Mouse (Mus musculus) erythroblast, adult 5-6 weeks (primary cell): ENCODE measurements around the gene Pkib. TPM values are rescaled to one million over a fixed set of nuclear protein-coding genes. Genes with fewer than 3 reads are reported as not detected.

Experiments used
- ATAC-seq: replicated peaks from 2 replicates; pipeline ENCODE4 v1.8.0; 2016; ENCODE audit warnings: moderate number of reproducible peaks, mild to moderate bottlenecking, moderate TSS enrichment, inconsistent platforms; ENCODE audit not compliant: poor library complexity, low FRiP score, severe bottlenecking
- total RNA-seq, 2 experiments: library from RNA; stranded (forward) in 1 of 2; stranded (reverse) in 1 of 2; fragments of 150-400 nt in 1 of 2; fragments of 200-764, 138-1000 nt in 1 of 2; gene quantifications; 2 replicates each; pipeline versions ENCODE4 v1.2.3 to v1.2.4; 2015 to 2017; ENCODE audit warnings: low replicate concordance in 2 of 2

Pkib gene
- total RNA-seq, 2 experiments from 2014 or later = 0.43 to 5.0 TPM

- ATAC-seq = no peak
Measured at GRCm38 (mm10) chr10:57727666-57728065, 95.9 kb downstream of the Pkib start.

GRCm38 (mm10) chr10:57731672-57732071 lies 99.9 kb downstream of the Pkib start:
- ATAC-seq = no peak

- no peak for ATAC-seq
Measured at GRCm38 (mm10) chr10:57740733-57741132, 109.0 kb downstream of the Pkib start.

GRCm38 (mm10) chr10:57741351-57741750 lies 109.6 kb downstream of the Pkib start:
- no peak for ATAC-seq

- no peak for ATAC-seq
Measured at GRCm38 (mm10) chr10:57743045-57743444, 111.3 kb downstream of the Pkib start.

- ATAC-seq = peak; percentile 62; the same call in 1 of the 2 replicates
Measured at GRCm38 (mm10) chr10:57743606-57744016, 111.8 kb downstream of the Pkib start.

GRCm38 (mm10) chr10:57744128-57744765 lies 112.5 kb downstream of the Pkib start:
- ATAC-seq = no peak

GRCm38 (mm10) chr10:57745452-57745851 lies 113.7 kb downstream of the Pkib start:
- no peak for ATAC-seq

GRCm38 (mm10) chr10:57747127-57747526 lies 115.3 kb downstream of the Pkib start:
- no peak for ATAC-seq

GRCm38 (mm10) chr10:57753343-57753742 lies 121.6 kb downstream of the Pkib start:
- ATAC-seq = no peak

GRCm38 (mm10) chr10:57755201-57755736 lies 123.5 kb downstream of the Pkib start:
- ATAC-seq = no peak

- ATAC-seq = no peak
Measured at GRCm38 (mm10) chr10:57758999-57759398, 127.2 kb downstream of the Pkib start.

- no peak for ATAC-seq
Measured at GRCm38 (mm10) chr10:57760694-57761093, 128.9 kb downstream of the Pkib start.

GRCm38 (mm10) chr10:57763044-57763443 lies 131.3 kb downstream of the Pkib start:
- no peak for ATAC-seq

- no peak for ATAC-seq
Measured at GRCm38 (mm10) chr10:57783289-57784130, 151.7 kb downstream of the Pkib start.

- no peak for ATAC-seq
Measured at GRCm38 (mm10) chr10:57784131-57784875, 152.5 kb downstream of the Pkib start.

- ATAC-seq = no peak
Measured at GRCm38 (mm10) chr10:57784876-57785150, 153.0 kb downstream of the Pkib start, which contains the start of gene Fabp7. Fabp7 (plus strand) TSS chr10:57784881.

- ATAC-seq = no peak
Measured at GRCm38 (mm10) chr10:57785552-57785951, 153.8 kb downstream of the Pkib start.
